10 mouse cellular contexts compared by ENCODE assay signal in genomic region chr9:44723008-44723407, GRCm38 (mm10). TPM values are rescaled to one million over a fixed set of nuclear protein-coding genes. Genes with fewer than 3 reads are reported as not detected.
DNase-seq lines count a peak whose midpoint lies in the region; ATAC-seq and TF ChIP-seq lines count a peak whose summit lies in the region.
"Had no signal": no experiment of that assay in that cellular context is flagged by ENCODE, and none has a peak within 500 bp of the region (broad histone marks: within the 10 kb centered on the region; RNA-seq: fewer than 3 reads in every experiment).

No protein-coding gene starts in this region.

- H3K4me1 ChIP-seq in intestine, embryonic 14.5 days (replicated peaks; ENCODE audit: control insufficient read depth, insufficient read depth, low read length): peaks cover 35% of the 10 kb centered on the region
- H3K4me1 ChIP-seq in intestine, postnatal 0 days (replicated peaks; ENCODE audit: control insufficient read depth, insufficient read depth, low read length): no peaks in the 10 kb centered on the region
- H3K4me1 ChIP-seq in embryonic facial prominence, embryonic 14.5 days (ENCODE audit: control insufficient read depth, insufficient read depth, low read length): peaks cover 42% of the 10 kb centered on the region
- H3K4me1 ChIP-seq in hindbrain, embryonic 14.5 days (replicated peaks; ENCODE audit: control insufficient read depth, insufficient read depth, low read length): peaks cover 65% of the 10 kb centered on the region
- peaks cover 73% of the 10 kb centered on the region for H3K4me1 ChIP-seq in midbrain, embryonic 15.5 days

- 31% methylated on average over 7 of the region's 7 CpGs for WGBS in intestine, embryonic 14.5 days
- 44% methylated on average over 7 of the region's 7 CpGs for WGBS in intestine, postnatal 0 days
- WGBS in embryonic facial prominence, embryonic 14.5 days: 46% methylated on average over 7 of the region's 7 CpGs
- WGBS in hindbrain, embryonic 14.5 days: 32% methylated on average over 7 of the region's 7 CpGs
- WGBS in midbrain, embryonic 15.5 days: 40% methylated on average over 7 of the region's 7 CpGs

- H3K27ac ChIP-seq in intestine, embryonic 14.5 days (ENCODE audit: low read depth): peak overlapping the region; percentile 33
- no peak overlapping the region for H3K27ac ChIP-seq in intestine, postnatal 0 days (ENCODE audit: low read depth, low read length)
- peak overlapping the region; percentile 84 for H3K27ac ChIP-seq in embryonic facial prominence, embryonic 14.5 days (replicated peaks; ENCODE audit: low read depth, low read length)
- H3K27ac ChIP-seq in hindbrain, embryonic 14.5 days: peak overlapping the region; percentile 70
- H3K27ac ChIP-seq in midbrain, embryonic 15.5 days: peak overlapping the region; percentile 13; the same call in 1 of the 2 replicates

- no peak overlapping the region for H3K4me3 ChIP-seq in intestine, embryonic 14.5 days (ENCODE audit: low read depth, low read length)
- H3K4me3 ChIP-seq in intestine, postnatal 0 days (ENCODE audit: low read depth, low read length): no peak overlapping the region
- H3K4me3 ChIP-seq in embryonic facial prominence, embryonic 14.5 days (ENCODE audit: low read depth, low read length): no peak overlapping the region
- H3K4me3 ChIP-seq in hindbrain, embryonic 14.5 days (replicated peaks; ENCODE audit: low read length): no peak overlapping the region
- no peak overlapping the region for H3K4me3 ChIP-seq in midbrain, embryonic 15.5 days

- no peaks in the 10 kb centered on the region for H3K27me3 ChIP-seq in intestine, embryonic 14.5 days (replicated peaks; ENCODE audit: control insufficient read depth, insufficient read depth, low read length)
- peaks cover 10% of the 10 kb centered on the region; the same call in 1 of the 2 replicates for H3K27me3 ChIP-seq in intestine, postnatal 0 days (replicated peaks; ENCODE audit: control insufficient read depth, insufficient read depth, low read length)
- H3K27me3 ChIP-seq in embryonic facial prominence, embryonic 14.5 days (replicated peaks; ENCODE audit: control insufficient read depth, insufficient read depth, low read length): no peaks in the 10 kb centered on the region
- H3K27me3 ChIP-seq in hindbrain, embryonic 14.5 days (ENCODE audit: control insufficient read depth, insufficient read depth, low read length): no peaks in the 10 kb centered on the region
- H3K27me3 ChIP-seq in midbrain, embryonic 15.5 days (replicated peaks): no peaks in the 10 kb centered on the region

- no peak for ATAC-seq in intestine, embryonic 14.5 days (replicated peaks; ENCODE audit: low FRiP score, low TSS enrichment, low read depth)
- ATAC-seq in intestine, postnatal 0 days: no peak
- ATAC-seq in embryonic facial prominence, embryonic 14.5 days (ENCODE audit: low read depth): no peak
- ATAC-seq in hindbrain, embryonic 14.5 days (ENCODE audit: low FRiP score): no peak
- ATAC-seq in midbrain, embryonic 15.5 days (replicated peaks): no peak

- H3K9me3 ChIP-seq in intestine, embryonic 14.5 days (ENCODE audit: control insufficient read depth, low read length): no peaks in the 10 kb centered on the region
- no peaks in the 10 kb centered on the region for H3K9me3 ChIP-seq in intestine, postnatal 0 days (ENCODE audit: control insufficient read depth)
- H3K9me3 ChIP-seq in embryonic facial prominence, embryonic 14.5 days (ENCODE audit: control insufficient read depth, low read length): no peaks in the 10 kb centered on the region
- no peaks in the 10 kb centered on the region for H3K9me3 ChIP-seq in hindbrain, embryonic 14.5 days (ENCODE audit: control insufficient read depth, low read length)
- H3K9me3 ChIP-seq in midbrain, embryonic 15.5 days: no peaks in the 10 kb centered on the region
- H3K9me3 ChIP-seq: G1E had no signal

- H3K36me3 ChIP-seq in intestine, embryonic 14.5 days (ENCODE audit: control insufficient read depth, insufficient read depth, low read length): peaks cover 7% of the 10 kb centered on the region; the same call in 1 of the 2 replicates
- H3K36me3 ChIP-seq in intestine, postnatal 0 days (ENCODE audit: control insufficient read depth, insufficient read depth): peaks cover 5% of the 10 kb centered on the region; the same call in 1 of the 2 replicates
- H3K36me3 ChIP-seq in embryonic facial prominence, embryonic 14.5 days (ENCODE audit: control insufficient read depth, insufficient read depth, low read length): peaks cover 18% of the 10 kb centered on the region
- 0 out of 2 replicates have a peak, but pooled peaks cover 2% of the 10 kb centered on the region for H3K36me3 ChIP-seq in hindbrain, embryonic 14.5 days (replicated peaks; ENCODE audit: control insufficient read depth, insufficient read depth)
- H3K36me3 ChIP-seq in midbrain, embryonic 15.5 days (replicated peaks): no peaks in the 10 kb centered on the region
- H3K36me3 ChIP-seq: G1E had no signal

- H3K9ac ChIP-seq in intestine, embryonic 14.5 days (ENCODE audit: low read length): no peak overlapping the region
- no peak overlapping the region for H3K9ac ChIP-seq in intestine, postnatal 0 days (ENCODE audit: low read depth, low read length)
- H3K9ac ChIP-seq in embryonic facial prominence, embryonic 14.5 days (ENCODE audit: low read depth, low read length): 0 out of 2 replicates have a peak overlapping the region, but pooled peaks have one; percentile 42
- H3K9ac ChIP-seq in hindbrain, embryonic 14.5 days: 0 out of 2 replicates have a peak overlapping the region, but pooled peaks have one; percentile 10
- H3K9ac ChIP-seq in midbrain, embryonic 15.5 days: no peak overlapping the region

- no peak for DNase-seq in intestine, embryonic 14.5 days (ENCODE audit: low spot score)
- DNase-seq in embryonic facial prominence, embryonic 14.5 days (ENCODE audit: low spot score): no peak
- no peak for DNase-seq in hindbrain, embryonic 14.5 days (ENCODE audit: low spot score)
- DNase-seq in frontal cortex, adult 2 months (ENCODE audit: extremely low spot score in 1 of 2, low spot score in 1 of 2): no peak
- DNase-seq in layer of hippocampus, adult 18-20 months (ENCODE audit: low spot score in 2 of 2): no peak
- no peak for DNase-seq in cerebellum, adult 11 months
- DNase-seq: cerebellum, postnatal 25 days had no signal

- H3K4me2 ChIP-seq in intestine, embryonic 14.5 days (ENCODE audit: low read length): no peak overlapping the region
- H3K4me2 ChIP-seq in intestine, postnatal 0 days (replicated peaks; ENCODE audit: low read depth): no peak overlapping the region
- H3K4me2 ChIP-seq in embryonic facial prominence, embryonic 14.5 days (ENCODE audit: low read depth, low read length): no peak overlapping the region
- H3K4me2 ChIP-seq in hindbrain, embryonic 14.5 days (replicated peaks): no peak overlapping the region
- no peak overlapping the region for H3K4me2 ChIP-seq in midbrain, embryonic 15.5 days

- TF ChIP-seq CTCF in intestine, postnatal 0 days (IDR thresholded peaks at IDR 0.05; ENCODE audit: low read depth): no peak

RNA-seq across cellular contexts. Expression of gene Phldb1, which starts 12.0 kb away (rescaled TPM):
- polyA plus RNA-seq in intestine, embryonic 14.5 days (2014; fragmentation: Nextera tagmentation; extraction: Ambion mirVana): 21.4 and 22.6 TPM in 2 replicates
- polyA plus RNA-seq in intestine, postnatal 0 days (2015; fragmentation: Nextera tagmentation; extraction: Ambion mirVana): 6.2 and 6.9 TPM in 2 replicates
- 40.3 and 40.9 TPM in 2 replicates for polyA plus RNA-seq in embryonic facial prominence, embryonic 14.5 days (2014; fragmentation: Nextera tagmentation; extraction: Ambion mirVana)
- 41.9 and 46.4 TPM in 2 replicates for polyA plus RNA-seq in hindbrain, embryonic 14.5 days (2014; fragmentation: Nextera tagmentation; extraction: Ambion mirVana)
- 56.5 and 58.9 TPM in 2 replicates for polyA plus RNA-seq in midbrain, embryonic 15.5 days (2015; fragmentation: Nextera tagmentation; extraction: Ambion mirVana)
- 138 and 146 TPM in 2 replicates for polyA plus RNA-seq in frontal cortex, adult 2 months (2012; rRNA removed)
- total RNA-seq in layer of hippocampus, adult 18-20 months (2021): 10 to 100 TPM; 62.4 to 84.0 TPM

RNA-seq across cellular contexts. Expression of gene Arcn1, which starts 44.6 kb away (rescaled TPM):
- polyA plus RNA-seq in intestine, embryonic 14.5 days (2014; fragmentation: Nextera tagmentation; extraction: Ambion mirVana): 188 and 192 TPM in 2 replicates
- 113 and 121 TPM in 2 replicates for polyA plus RNA-seq in intestine, postnatal 0 days (2015; fragmentation: Nextera tagmentation; extraction: Ambion mirVana)
- polyA plus RNA-seq in embryonic facial prominence, embryonic 14.5 days (2014; fragmentation: Nextera tagmentation; extraction: Ambion mirVana): 220 and 226 TPM in 2 replicates
- polyA plus RNA-seq in hindbrain, embryonic 14.5 days (2014; fragmentation: Nextera tagmentation; extraction: Ambion mirVana): 148 and 169 TPM in 2 replicates
- polyA plus RNA-seq in midbrain, embryonic 15.5 days (2015; fragmentation: Nextera tagmentation; extraction: Ambion mirVana): 134 and 136 TPM in 2 replicates
- polyA plus RNA-seq in frontal cortex, adult 2 months (2012; rRNA removed): 55.6 and 57.7 TPM in 2 replicates
- total RNA-seq in layer of hippocampus, adult 18-20 months (2021): 100 to 1,000 TPM in 1 of 2 experiments, 10 to 100 TPM in 1; 97.1 to 103 TPM

RNA-seq across cellular contexts. Expression of gene Ift46, which starts 44.7 kb away (rescaled TPM):
- polyA plus RNA-seq in intestine, embryonic 14.5 days (2014; fragmentation: Nextera tagmentation; extraction: Ambion mirVana): 87.8 and 96.0 TPM in 2 replicates
- 52.8 and 56.9 TPM in 2 replicates for polyA plus RNA-seq in intestine, postnatal 0 days (2015; fragmentation: Nextera tagmentation; extraction: Ambion mirVana)
- polyA plus RNA-seq in embryonic facial prominence, embryonic 14.5 days (2014; fragmentation: Nextera tagmentation; extraction: Ambion mirVana): 101 and 121 TPM in 2 replicates
- 141 and 158 TPM in 2 replicates for polyA plus RNA-seq in hindbrain, embryonic 14.5 days (2014; fragmentation: Nextera tagmentation; extraction: Ambion mirVana)
- 168 and 169 TPM in 2 replicates for polyA plus RNA-seq in midbrain, embryonic 15.5 days (2015; fragmentation: Nextera tagmentation; extraction: Ambion mirVana)
- 90.9 and 96.6 TPM in 2 replicates for polyA plus RNA-seq in frontal cortex, adult 2 months (2012; rRNA removed)
- 10 to 100 TPM; 65.2 to 78.9 TPM for total RNA-seq in layer of hippocampus, adult 18-20 months (2021)

RNA-seq across cellular contexts. Expression of gene Treh, which starts 50.0 kb away (rescaled TPM):
- not detected in 2 replicates for polyA plus RNA-seq in intestine, embryonic 14.5 days (2014; fragmentation: Nextera tagmentation; extraction: Ambion mirVana)
- polyA plus RNA-seq in intestine, postnatal 0 days (2015; fragmentation: Nextera tagmentation; extraction: Ambion mirVana): 2.1 and 2.4 TPM in 2 replicates
- polyA plus RNA-seq in embryonic facial prominence, embryonic 14.5 days (2014; fragmentation: Nextera tagmentation; extraction: Ambion mirVana): not detected in 2 replicates
- polyA plus RNA-seq in hindbrain, embryonic 14.5 days (2014; fragmentation: Nextera tagmentation; extraction: Ambion mirVana): not detected in 2 replicates
- polyA plus RNA-seq in midbrain, embryonic 15.5 days (2015; fragmentation: Nextera tagmentation; extraction: Ambion mirVana): not detected in 2 replicates
- 0.16 and 0.17 TPM in 2 replicates for polyA plus RNA-seq in frontal cortex, adult 2 months (2012; rRNA removed)
- total RNA-seq in layer of hippocampus, adult 18-20 months (2021): not detected
- total RNA-seq: G1E had no signal
- polyA plus RNA-seq: G1E had no signal

Comparison
In these comparisons a context has a peak if more than half of its experiments do, and no peak if none do; other contexts are left out.
1. H3K9ac ChIP-seq: peak in embryonic facial prominence, embryonic 14.5 days (single experiment) and hindbrain, embryonic 14.5 days (single experiment); none in intestine, embryonic 14.5 days (single experiment), intestine, postnatal 0 days (single experiment) and midbrain, embryonic 15.5 days (single experiment).